Mouse (Mus musculus) gastrocnemius, postnatal 36 days (tissue): ENCODE data around the gene Fam167b. TPM values are rescaled to one million over a fixed set of nuclear protein-coding genes. Genes with fewer than 3 reads are reported as not detected.
A peak's percentile ranks its signal among the peaks of the same experiment; 100 is the strongest.

Experiments
- DNase-seq, 2 experiments: peaks; one replicate each; pipeline ENCODE4 v3.0.0; 2022
- intact Hi-C: fragments of 180-260 bp; cut with DNase I; formaldehyde crosslinking; loops from one replicate; pipeline ENCODE4 v1.15.1; 2025
- long read RNA-seq, 2 experiments: library from polyadenylated mRNA; stranded (forward); transcript quantifications; one replicate each; pipeline ENCODE4 v2.0.0; 2021
- total RNA-seq, 2 experiments: library from RNA; stranded (reverse); gene quantifications; 2 replicates each; pipeline ENCODE4 v1.2.3; 2021

The Fam167b gene
- not detected for total RNA-seq
- long read RNA-seq, experiment 1: 0 reads
- long read RNA-seq, experiment 2, partial matches to known transcripts: 1 of 1 reads
- long read RNA-seq, experiment 2, other reads (novel, unspliced or antisense): 0 of 1 reads

DNA sequence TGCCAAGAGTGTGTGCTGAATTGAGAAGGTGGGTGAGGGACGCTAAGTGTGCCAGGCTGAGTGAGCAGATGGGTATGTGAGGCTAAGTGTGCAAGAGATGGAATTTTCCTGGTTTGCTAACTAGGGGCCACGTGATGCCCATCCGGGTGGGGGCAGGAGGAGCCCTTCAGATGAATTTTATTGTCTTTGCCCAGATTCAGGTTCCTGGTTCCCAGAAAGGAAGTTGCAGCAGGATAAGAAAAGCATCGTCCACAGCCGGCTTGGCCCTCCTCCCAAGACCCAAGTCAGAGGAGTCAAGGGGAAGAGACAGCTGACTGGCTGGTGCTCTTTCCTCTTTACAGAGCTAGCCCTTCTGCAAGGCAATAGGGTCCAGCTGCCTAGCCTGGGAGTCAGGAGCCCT, at the start of gene Fam167b:
Gene Fam167b (minus strand): TSS at position 84 of the 400 bp plus-strand sequence.
- intact Hi-C loops: no loop called here
- no peak for DNase-seq

DNA sequence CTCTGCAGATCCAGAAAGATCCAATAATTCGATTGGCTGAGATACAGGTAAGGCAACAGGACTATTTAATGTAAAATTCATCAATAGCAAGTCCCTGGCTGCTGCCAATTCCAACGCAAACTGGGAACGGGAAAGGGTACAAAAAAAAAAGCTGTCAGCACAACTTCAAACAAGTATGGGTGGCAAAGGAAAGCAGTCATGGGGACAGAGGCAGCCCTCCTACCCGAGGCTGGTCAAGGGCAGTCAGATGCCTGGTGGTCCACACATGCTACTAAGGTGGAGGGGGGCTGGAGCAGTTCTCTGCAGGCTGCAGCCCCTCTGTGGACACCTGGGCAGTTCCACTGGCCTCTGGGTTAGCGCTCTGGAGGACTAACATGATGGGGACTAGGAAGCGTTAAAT, 47.7 kb upstream of the Fam167b start:
- intact Hi-C loops: no loop called here
- DNase-seq: no peak

DNA sequence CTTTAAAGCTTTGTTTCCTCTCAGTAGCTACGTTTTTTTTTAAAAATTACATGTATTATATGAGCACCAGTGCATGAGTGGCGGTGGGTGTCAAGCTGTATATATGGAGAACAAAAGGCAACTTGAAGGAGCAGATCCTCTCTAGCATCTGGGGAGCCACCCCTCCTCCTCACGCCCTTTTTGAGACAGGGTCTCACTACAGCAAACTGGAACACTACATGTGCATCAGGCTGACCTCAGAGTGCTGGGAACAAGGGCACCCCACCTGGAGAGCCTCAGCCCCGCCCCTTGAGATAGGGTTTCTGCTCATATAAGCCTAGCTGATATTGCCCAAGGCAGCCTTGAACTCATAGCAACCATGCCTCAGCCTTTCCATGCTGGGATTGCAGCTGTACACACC, 47.1 kb upstream of the Fam167b start:
- intact Hi-C loops: no loop called here
- no peak for DNase-seq

DNA sequence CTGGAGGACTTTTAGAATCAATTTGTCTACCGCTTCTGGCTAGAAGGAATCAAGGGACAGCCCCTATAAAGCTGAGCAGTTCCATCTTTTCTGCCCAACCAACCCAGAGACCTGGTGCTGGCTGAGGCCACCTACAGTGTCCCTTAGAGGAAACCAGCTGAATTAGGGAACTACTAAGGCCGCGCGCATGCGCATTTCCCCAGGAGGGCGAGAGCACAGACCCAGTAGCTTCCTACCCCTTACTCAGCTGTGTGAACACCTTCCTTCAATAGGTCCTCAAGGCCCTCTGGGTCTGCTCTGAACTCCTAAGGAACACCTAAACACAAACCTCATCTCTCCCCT, 46.7 kb upstream of the Fam167b start:
- no peak for DNase-seq
- intact Hi-C loops: no loop called here

DNA sequence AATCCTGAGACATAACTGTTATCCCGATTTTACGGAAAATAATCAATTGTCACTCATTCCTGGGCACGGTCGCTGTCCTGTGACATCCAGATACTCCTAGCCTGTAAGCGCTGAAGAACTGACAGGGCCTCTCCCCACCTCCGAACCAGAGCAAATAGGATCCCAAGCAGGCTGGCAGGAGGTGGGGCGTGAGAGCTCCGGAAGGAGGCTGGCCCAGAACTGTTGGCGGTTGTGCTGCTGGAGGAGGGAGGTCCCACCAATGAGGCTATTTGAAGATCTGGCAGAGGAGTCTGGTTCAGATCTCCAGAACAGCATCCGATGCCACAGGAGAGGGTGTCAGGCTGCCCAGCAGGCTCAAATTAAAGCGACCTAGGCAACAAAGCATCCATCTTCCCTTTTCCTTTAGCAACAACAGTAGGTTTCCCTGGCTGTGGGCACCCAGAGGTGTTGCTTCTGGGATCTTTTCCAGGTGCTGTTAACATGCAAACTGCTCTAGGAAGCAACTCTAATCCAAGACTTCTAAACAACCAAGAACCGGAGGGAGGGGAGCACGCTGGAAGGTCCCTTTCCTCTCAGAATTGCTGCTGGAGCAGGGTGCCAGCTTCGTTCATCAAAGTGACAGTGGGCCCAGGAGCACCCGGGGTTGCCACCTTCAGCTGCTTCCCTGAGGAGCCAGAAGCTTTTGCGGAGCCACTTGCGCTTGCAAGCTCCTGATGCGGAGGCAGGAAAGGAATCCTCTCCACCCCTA, 46.1 kb upstream of the Fam167b start:
- peak; percentile 64 to 83 for DNase-seq
- intact Hi-C loops: no loop called here

DNA sequence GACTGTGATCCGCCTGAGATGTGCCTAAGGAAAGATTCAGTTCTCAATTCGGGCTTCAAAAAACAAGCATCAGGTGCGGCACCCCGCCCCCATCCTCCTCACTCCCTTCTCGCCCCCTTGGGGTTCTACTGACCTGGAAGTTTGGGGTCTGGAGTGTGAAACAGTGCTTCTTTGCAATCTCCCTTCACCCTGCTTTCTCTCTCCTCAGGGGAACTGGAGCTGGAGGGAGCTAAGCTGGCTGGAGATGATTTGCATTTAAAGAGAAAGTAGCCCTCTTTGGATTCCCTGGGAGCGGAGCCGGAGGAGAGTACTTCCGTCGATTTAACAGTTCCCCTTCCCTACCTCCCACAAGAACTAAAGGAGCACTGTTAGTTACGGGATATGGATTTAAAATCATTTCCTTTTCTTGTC, 45.3 kb upstream of the Fam167b start, which contains the start of gene Ccdc28b:
Gene Ccdc28b (minus strand): TSS at position 267 of the 411 bp plus-strand sequence.
- intact Hi-C loops: no loop called here
- DNase-seq: no peak

DNA sequence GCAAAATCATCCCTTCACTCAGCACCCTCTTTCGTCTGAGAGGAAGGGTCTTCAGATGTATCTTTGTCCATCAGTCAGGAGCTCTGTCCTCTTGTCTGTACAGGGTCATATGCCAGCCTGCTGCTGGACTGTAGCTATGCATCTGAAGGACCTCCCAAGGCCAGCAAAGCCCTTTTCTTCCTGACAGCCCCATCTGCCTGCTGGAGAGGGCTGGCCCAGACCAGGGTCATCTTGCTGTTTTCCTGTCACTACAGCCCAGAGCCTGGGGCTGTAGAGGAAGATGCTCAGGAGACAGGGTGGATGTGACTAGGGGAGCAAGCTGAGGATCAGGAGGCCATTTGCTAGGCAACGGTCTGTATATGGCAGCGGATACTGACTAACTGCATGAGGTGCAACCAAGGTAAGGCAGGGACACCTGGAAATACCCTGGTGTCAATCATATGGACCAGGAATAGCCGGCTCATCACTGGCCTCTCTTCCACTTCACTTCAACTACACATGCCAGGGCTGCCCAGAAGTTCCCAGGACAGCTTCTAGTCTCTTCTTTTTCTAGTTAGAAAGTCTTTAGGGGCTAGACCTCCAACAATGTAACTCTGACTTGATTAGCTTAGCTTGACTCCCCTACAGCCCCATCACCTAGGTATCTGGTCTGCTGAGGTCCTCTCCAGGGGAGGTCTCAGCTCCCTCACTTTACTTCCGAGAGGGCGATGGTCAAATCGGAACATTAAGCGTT, 44.6 kb upstream of the Fam167b start:
- intact Hi-C loops: no loop called here

DNA sequence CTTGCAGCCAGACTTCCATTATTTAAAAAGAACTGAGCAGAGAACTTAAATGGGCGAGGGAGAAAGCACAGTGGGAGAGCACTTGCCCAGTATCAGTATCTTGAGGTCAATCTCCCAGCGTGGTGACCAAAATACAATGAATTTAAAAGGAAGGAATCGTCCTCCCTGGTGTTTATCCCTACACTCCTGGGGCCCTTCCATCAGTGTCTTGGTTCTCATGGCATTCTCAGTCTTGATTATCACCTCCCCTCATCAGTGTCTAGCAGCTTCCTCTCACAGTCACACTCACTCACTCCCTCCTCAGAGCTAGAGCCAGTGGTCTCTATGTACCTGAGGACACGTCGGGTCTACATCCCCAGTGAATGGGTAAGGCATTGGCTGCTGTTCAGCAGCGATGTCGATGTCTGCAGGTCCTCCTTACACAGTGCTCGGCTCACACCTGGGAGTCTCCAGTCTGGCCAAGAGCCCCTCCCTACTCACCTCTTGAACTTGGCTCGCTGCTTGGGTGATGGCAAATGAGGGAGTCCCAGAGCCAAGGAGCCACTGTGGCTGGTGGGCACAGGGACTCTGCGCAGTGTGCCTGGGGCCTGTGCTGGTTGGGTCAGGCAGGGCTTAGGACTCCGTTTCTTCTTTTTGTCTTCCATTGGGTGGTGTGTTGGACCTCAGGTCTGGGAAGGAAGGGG, 43.9 kb upstream of the Fam167b start:
- no peak for DNase-seq
- intact Hi-C loops: no loop called here

More for the DNA sequence above, 44.6 kb upstream of the Fam167b start:
- DNase-seq: no peak

DNA sequence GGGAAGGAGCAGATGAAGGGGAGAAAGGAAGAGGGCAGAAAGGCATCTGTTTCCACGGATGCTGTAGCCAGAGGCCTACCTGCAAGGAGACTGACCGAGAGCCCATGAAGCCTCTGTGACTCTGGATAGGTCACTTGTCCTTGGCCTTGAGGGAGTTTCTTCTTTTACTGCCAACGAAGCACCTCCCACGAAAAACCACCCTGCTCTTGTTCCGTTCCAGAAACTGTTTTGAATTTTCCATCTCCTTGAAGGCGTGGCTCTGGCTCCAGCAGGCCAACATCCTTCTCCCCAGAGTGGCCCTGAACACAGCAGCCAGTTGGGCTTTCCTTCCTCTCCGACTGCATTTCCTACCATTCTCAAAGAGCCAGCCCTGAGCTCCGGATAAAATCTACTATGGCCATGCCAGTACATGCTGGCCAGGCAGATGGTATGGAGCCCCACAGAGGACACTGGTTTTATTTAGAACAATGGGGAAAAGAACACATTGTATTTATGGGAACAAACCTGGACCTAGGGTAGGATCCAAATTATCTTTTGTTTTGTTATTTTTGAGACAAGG, 43.0 kb upstream of the Fam167b start:
- DNase-seq: peak in 1 of 2 experiments; percentile 38
- intact Hi-C loops: no loop called here

DNA sequence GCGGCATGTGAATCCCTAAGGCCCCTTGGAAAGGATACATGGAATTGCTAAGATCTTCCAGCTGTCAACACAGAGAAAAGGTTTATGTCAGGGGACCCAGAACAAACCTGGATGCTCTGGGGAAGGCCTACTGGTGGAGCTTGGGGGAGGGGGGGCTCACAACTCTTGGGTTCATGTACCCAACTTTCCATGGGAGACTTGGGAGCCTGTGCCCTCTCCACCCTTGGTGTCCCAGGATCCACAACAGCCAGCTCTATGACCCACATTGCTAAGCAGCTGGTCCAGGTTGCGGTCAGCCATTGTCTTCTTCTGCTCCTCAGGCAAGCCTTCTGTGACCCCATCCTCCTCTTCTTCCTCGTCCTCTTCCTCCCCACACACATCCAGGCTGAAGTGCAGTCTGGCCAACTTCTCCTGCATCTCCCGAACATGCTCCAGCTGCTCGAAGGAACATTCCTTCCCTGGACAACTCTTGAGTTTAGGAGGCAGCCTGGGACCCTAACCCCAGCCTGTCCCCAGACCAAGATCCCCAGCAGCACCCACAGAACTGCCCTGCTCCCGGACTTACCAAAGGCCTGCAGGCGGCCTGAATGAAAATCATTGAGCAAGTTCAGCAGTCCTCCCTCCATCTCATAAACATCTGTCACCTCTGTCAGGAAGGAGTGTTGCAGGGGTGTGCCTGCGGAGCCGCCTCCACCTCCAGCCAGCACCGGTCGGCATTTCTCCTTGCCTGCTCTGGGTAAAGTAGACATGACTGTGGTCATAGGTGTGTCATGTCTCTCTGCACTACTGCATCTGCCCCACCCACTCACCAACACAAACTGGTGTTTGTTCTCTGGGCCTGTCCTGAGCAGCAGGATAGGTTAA, 42.3 kb upstream of the Fam167b start:
- no peak for DNase-seq
- intact Hi-C loops: no loop called here

DNA sequence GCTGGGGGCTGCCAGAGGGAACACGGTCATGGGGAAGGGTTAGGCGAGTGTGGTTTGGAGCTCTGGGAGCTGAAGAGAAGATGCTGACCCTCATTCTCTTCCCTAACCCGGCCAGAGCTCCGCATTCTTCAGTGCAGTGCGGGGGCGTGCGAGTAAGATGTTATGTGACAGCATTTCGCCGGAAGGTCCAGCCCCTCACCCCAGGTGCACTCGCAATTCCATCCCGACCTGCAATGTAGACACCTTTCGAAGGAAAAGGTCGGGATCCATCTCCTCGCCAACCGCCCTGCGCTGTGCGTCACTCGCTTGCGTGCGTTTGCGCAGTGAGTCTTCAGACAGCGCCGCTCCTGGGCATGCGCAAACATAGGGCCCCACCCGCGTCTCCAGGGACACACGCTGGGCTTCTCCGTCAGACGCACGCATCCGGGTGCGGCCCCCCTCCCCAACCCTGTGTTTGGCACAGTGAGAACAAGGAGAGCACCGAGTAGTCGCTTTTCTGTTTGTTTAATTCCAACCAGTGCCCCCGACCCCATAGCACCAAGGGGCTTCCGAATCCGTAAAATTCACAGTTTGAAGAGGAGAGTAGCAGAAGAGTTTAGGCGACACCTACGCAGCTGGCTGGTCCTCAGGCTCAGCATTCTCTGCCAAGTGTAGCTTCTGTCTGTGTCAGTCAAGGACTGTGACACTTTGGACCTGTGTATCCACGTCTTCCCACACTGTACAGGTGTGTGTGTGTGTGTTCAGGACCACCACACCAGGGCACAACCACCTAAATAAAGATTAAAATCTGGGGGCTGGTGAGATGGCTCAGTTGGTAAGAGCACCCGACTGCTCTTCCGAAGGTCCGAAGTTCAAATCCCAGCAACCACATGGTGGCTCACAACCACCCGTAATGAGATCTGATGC, 40.7 kb upstream of the Fam167b start, which contains the start of gene Iqcc:
Gene Iqcc (minus strand): TSS at position 314 of the 906 bp plus-strand sequence.
- DNase-seq: peak; percentile 95 to 98
- intact Hi-C loops: no loop called here

DNA sequence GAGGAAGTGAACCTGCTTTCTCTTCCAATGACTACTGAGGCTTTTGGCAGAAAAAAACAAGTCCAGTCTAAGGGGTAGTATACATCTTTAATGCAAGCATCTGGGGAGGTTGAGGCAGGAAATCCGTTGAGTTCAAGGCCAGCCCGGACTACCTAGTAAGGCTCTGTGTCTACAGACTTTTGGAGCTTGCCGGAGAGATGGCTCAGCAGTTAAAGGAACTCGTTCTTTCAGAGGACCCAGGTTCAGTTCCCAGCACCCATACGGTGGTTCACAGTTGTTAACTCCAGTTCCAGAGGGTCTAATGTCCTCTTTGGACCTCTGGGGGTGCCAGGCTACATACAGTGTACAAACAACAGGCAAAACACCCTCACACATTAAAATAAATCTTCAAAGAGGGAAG, 39.7 kb upstream of the Fam167b start:
- DNase-seq: no peak
- intact Hi-C loops: no loop called here

DNA sequence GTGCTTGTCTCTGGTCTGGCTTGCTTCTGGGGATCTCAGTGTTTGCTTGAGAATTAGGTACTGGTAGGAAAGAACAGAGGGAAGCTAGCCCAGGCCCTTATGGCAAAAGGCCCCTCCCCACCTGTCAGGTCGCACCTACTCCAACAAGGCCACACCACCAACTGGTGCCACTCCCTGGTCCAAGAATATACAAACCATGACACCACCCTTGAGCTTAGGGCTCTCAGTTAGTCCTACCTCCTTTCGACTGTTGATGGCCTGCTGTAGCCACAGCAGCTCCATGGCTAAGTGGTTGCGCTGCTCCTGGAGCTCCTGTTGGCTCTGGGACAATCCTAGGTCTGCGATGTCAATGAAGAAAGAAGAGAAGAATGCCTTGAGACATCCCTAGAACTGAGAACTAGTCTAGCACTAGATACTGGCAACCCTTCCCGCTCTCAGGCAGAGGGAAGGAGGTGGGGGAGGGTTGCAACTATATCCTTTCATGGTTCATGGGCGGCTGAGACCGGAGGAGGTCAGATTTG, 38.8 kb upstream of the Fam167b start:
- intact Hi-C loops: no loop called here
- no peak for DNase-seq

DNA sequence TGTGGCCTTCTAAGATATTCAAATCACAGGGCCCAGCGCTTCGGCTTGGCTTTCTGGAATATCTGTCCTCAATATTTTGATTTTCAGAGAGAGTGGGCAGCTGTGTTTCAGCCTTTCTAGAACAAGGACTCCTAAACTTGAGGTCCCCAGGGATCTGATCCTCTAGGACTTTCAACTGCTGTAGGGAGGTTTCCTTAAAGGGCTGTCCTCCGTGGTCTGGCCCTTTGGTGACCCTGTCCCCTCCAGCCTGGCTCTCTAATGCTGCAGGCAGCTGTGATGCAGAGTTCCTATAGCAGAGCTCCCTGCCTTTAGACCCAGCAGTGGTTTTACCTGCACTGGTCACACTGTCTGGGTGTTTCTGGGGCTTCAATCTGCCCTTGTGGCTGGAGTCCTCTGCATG, 38.3 kb upstream of the Fam167b start:
- no peak for DNase-seq
- intact Hi-C loops: no loop called here

DNA sequence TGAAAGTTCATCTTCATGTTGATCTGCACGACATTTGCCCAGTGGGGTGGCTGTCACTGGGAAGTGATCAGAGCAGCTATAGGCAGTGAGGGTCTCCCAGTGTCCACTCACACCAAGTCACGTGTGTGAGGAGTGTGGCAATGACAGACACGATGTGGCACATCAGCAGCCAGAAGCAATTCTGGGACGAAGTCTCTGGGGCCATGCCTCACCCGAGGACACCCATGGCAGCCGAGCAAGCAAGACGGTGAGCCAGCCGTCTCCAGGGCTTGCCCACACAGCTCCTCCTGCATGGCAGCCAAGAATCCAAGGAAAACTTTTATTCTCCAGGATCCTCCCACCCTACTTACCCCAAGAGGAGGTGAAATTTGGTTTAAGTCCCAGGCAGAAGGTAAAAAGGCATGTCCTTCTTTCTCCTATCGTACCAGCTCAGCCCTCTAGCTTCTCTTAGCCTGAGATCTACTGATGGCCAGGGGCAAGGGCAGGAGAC, 37.5 kb upstream of the Fam167b start:
- DNase-seq: no peak
- intact Hi-C loops: no loop called here

DNA sequence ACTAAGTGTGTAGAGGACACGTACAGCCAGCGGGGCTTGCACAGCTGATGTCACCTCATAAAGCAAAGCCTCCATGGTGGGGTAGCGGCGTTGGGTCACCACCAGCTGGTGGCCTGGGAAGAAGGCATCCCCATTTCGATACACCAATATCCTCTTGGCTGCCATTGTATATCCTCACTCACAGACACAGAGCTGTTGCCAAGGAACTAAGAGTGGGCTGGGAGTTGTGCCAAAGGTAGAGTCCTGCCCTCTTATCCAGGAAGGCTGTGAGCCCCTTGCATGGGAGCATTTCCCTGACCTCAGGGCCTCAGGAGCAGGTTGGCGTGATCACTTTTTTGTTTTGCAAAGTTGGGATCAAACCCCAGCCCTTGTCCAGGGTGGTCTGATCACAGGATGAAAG, 35.7 kb upstream of the Fam167b start, which contains the start of gene Dcdc2b:
Gene Dcdc2b (minus strand): TSS at position 165 of the 400 bp plus-strand sequence.
- DNase-seq: no peak
- intact Hi-C loops: no loop called here

DNA sequence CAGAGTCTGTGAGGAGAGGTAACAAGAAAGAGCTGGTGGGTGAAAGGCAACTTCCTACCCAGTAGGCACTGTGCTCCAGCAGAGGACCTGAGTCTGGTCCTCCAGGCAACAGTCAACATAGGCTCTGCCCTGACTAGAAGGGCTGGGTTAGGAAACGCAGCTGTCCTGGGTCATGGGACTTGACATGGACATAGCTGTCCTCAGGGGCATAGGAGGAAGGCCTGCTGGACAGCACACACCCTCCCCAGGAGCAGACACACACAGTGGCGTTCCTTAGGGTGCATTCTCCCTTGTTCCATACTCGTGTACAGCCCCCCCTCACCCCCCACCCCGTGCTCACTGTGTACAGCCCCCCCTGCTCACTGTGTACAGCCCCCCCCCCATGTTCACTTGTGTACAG, 32.1 kb upstream of the Fam167b start:
- intact Hi-C loops: no loop called here
- DNase-seq: no peak

DNA sequence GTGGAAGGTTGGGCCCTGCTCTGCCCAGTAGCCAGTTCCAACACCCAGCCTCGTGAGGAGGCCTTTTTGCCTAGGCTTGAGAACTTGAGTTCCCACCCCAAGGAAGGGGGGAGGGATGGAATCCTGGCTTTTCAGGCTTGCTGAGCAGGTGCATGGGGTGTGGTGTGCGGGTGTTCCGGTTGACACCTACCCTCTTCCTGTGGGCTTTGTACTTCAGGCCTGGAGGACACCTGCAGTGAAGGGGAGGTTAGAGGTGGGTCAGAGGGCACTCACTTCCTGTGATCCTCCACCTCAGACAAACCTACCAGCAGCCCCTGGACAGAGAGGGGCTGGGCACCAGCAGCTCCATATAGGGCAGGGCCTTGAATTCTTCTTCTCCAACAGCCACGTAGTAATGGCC, 31.7 kb upstream of the Fam167b start:
- no peak for DNase-seq
- intact Hi-C loops: no loop called here
